Mouse (Mus musculus) CH12.LX (cell line): ENCODE measurements at regions not wholly inside any gene's neighbourhood (a gene's known extent, or its start where the extent isn't known, plus 50 kb on each side); places are given as distances from the start of the nearest gene placed in this dataset.

Experiments used
- DNase-seq: peaks from one replicate; pipeline ENCODE4 v3.0.0-alpha.2; 2013; ENCODE audit errors: extremely low read depth
- H3K27ac ChIP-seq: 2 replicates; pipeline ENCODE4 v1.5.1; 2012; ENCODE audit warnings: low read depth, mild to moderate bottlenecking, control low read depth, moderate library complexity; ENCODE audit not compliant: insufficient read depth
- H3K27me3 ChIP-seq: replicated peaks from 2 replicates; pipeline ENCODE3; 2012; ENCODE audit warnings: inconsistent platforms
- H3K36me3 ChIP-seq, 2 experiments: replicated peaks in 1 of 2; 2 replicates each; pipeline versions ENCODE3 to v1.6.1; 2012; ENCODE audit warnings: inconsistent platforms in 1 of 2, low read length in 1 of 2, mild to moderate bottlenecking in 1 of 2, mixed read lengths in 1 of 2, moderate library complexity in 1 of 2; ENCODE audit not compliant: control insufficient read depth in 1 of 2, insufficient read depth in 1 of 2
- H3K4me1 ChIP-seq, 2 experiments: 2 replicates each; pipeline ENCODE4 v1.6.1; 2012; ENCODE audit warnings: inconsistent platforms in 1 of 2, moderate library complexity in 1 of 2; ENCODE audit not compliant: insufficient read depth in 2 of 2, control insufficient read depth in 1 of 2
- H3K4me2 ChIP-seq: 2 replicates; pipeline ENCODE4 v1.6.1; 2012; ENCODE audit warnings: low read depth, mild to moderate bottlenecking, control low read depth; ENCODE audit not compliant: poor library complexity, insufficient read depth, severe bottlenecking
- H3K4me3 ChIP-seq, 3 experiments: fragments of 150-350 bp in 1 of 3; sonication (generic) in 1 of 3; replicated peaks in 1 of 3; 2 replicates each; pipeline versions ENCODE3 to v1.5.1; 2011 to 2012; ENCODE audit warnings: low read depth in 2 of 3, low read length in 2 of 3, mild to moderate bottlenecking in 2 of 3, moderate library complexity in 2 of 3, control low read depth in 1 of 3, improper control_type of control experiment in 1 of 3, inconsistent platforms in 1 of 3, mixed read lengths in 1 of 3; ENCODE audit not compliant: poor library complexity in 1 of 3
- H3K79me2 ChIP-seq: replicated peaks from 2 replicates; pipeline ENCODE4 v1.6.1; 2012; ENCODE audit warnings: mild to moderate bottlenecking, moderate library complexity; ENCODE audit not compliant: control insufficient read depth, poor library complexity, insufficient read depth, severe bottlenecking; ENCODE audit errors: extremely low read depth
- H3K9ac ChIP-seq: 2 replicates; pipeline ENCODE4 v1.6.1; 2012; ENCODE audit warnings: low read depth, mild to moderate bottlenecking, control low read depth, moderate library complexity; ENCODE audit not compliant: insufficient read depth
- H3K9me3 ChIP-seq: replicated peaks from 2 replicates; pipeline ENCODE3; 2012; ENCODE audit warnings: low read length, inconsistent platforms, mixed read lengths
- E2F4 ChIP-seq: IDR thresholded peaks from 2 replicates; pipeline ENCODE4 v1.6.1; 2011; ENCODE audit warnings: low read depth, low read length, improper control_type of control experiment; ENCODE audit not compliant: insufficient replicate concordance
- ELF1 ChIP-seq: IDR thresholded peaks from 2 replicates; pipeline ENCODE4 v1.6.1; 2014; ENCODE audit warnings: low read depth, mild to moderate bottlenecking, inconsistent platforms, low read length, improper control_type of control experiment
- EP300 ChIP-seq: IDR thresholded peaks from 2 replicates; pipeline ENCODE4 v1.6.1; 2011; ENCODE audit warnings: low read length, improper control_type of control experiment
- GABPA ChIP-seq: IDR thresholded peaks from 2 replicates; pipeline ENCODE4 v1.6.1; 2012; ENCODE audit warnings: low read depth, low read length, improper control_type of control experiment, inconsistent platforms; ENCODE audit not compliant: insufficient replicate concordance
- JUND ChIP-seq: conservative IDR thresholded peaks from 2 replicates; pipeline ENCODE4 v1.6.1; 2011; ENCODE audit warnings: low read depth, low read length, improper control_type of control experiment
- MXI1 ChIP-seq: IDR thresholded peaks from 2 replicates; pipeline ENCODE4 v1.6.1; 2011; ENCODE audit warnings: mild to moderate bottlenecking, low read depth, low read length, improper control_type of control experiment
- NELFE ChIP-seq: IDR thresholded peaks from 2 replicates; pipeline ENCODE4 v1.6.1; 2011; ENCODE audit warnings: low read depth, low read length, improper control_type of control experiment
- POLR2A ChIP-seq: IDR thresholded peaks from 2 replicates; pipeline ENCODE4 v1.6.1; 2011; ENCODE audit warnings: low read depth, mild to moderate bottlenecking, improper control_type of control experiment, low read length
- UBTF ChIP-seq: IDR thresholded peaks from 2 replicates; pipeline ENCODE4 v1.6.1; 2012; ENCODE audit warnings: low read depth, mild to moderate bottlenecking, inconsistent platforms, low read length, improper control_type of control experiment, moderate library complexity
- USF2 ChIP-seq: conservative IDR thresholded peaks from 2 replicates; pipeline ENCODE4 v1.6.1; 2011; ENCODE audit warnings: low read depth, low read length, improper control_type of control experiment
- ZKSCAN1 ChIP-seq: IDR thresholded peaks from 2 replicates; pipeline ENCODE4 v1.6.1; 2012; ENCODE audit warnings: low read depth, inconsistent platforms, low read length, improper control_type of control experiment, borderline replicate concordance
- ZNF384 ChIP-seq: IDR thresholded peaks from 2 replicates; pipeline ENCODE4 v1.6.1; 2012; ENCODE audit warnings: low read depth, low read length, improper control_type of control experiment, inconsistent platforms
- dilution Hi-C: fragments of 300-500 bp; cut with MboI; formaldehyde crosslinking; loops from 2 replicates; pipeline ENCODE4 v1.14.3; 2020; ENCODE audit warnings: low sequenced_read_pairs; ENCODE audit not compliant: extremely low pct_unique_long_range_greater_than_20kb, extremely low pct_ligation_motif_present
- in situ Hi-C: fragments of 300-500 bp; cut with MboI; formaldehyde crosslinking; loops from 3 replicates; pipeline ENCODE4 v1.14.3; 2019; ENCODE audit warnings: low sequenced_read_pairs, low pct_ligation_motif_present, low pct_unique_long_range_greater_than_20kb, mixed read lengths

GRCm38 (mm10) chr7:136226031-136226430, 509.9 kb upstream of the Mki67 start:
- no peak for DNase-seq
- Histone ChIP-seq H3K4me3 (no peak overlapping the region), H3K27ac (no peak overlapping the region), H3K4me2 (no peak overlapping the region), H3K4me1 (no peaks in the 10 kb centered on the region), H3K36me3 (no peaks in the 10 kb centered on the region), H3K27me3 (peaks cover 77% of the 10 kb centered on the region), H3K79me2 (no peaks in the 10 kb centered on the region), H3K9me3 (no peaks in the 10 kb centered on the region), H3K9ac (no peak overlapping the region)
- dilution Hi-C loops (no loop called here), in situ Hi-C loops (no loop called here)
- no peak for TF ChIP-seq EP300

- no peaks in the 10 kb centered on the region for H3K4me1 ChIP-seq
- no peak for DNase-seq
- H3K4me3 ChIP-seq = no peak overlapping the region
- in situ Hi-C loops (no loop called here), dilution Hi-C loops (no loop called here)
- no peaks in the 10 kb centered on the region for H3K36me3 ChIP-seq
- H3K27me3 ChIP-seq = peaks cover 81% of the 10 kb centered on the region
- no peak overlapping the region for H3K4me2 ChIP-seq
- TF ChIP-seq ELF1 = no peak
- TF ChIP-seq E2F4 = no peak
- no peak for TF ChIP-seq ZNF384
- no peak for TF ChIP-seq USF2
- TF ChIP-seq MXI1 = no peak
- TF ChIP-seq UBTF = no peak
- TF ChIP-seq ZKSCAN1 = no peak
- no peak for TF ChIP-seq JUND
- no peak for TF ChIP-seq GABPA
- TF ChIP-seq, all 38 proteins: peak for 0
- Histone ChIP-seq H3K79me2 (no peaks in the 10 kb centered on the region), H3K9ac (no peak overlapping the region), H3K9me3 (no peaks in the 10 kb centered on the region), H3K27ac (no peak overlapping the region)
These were observed 512.2 kb upstream of the Mki67 start for GRCm38 (mm10) chr7:136228331-136228730.

DNA sequence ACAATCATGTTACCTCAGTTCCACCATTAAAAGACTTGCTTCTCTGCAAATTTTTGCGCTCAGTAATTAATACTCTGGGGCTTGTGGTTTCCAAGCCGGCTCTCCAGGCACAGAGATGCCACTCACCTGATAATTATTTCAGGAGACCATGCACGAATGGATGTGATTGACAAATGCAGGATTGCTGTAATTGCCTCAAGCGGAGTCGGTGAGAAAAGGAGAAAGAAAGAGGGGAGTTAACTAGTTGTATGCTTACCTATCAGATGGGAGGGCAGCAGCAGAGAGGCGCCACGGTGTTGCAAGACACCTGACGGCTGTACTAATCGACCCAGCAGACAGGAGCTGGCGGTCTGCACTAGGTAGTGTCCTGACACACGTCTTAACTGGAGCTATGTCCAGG, 513.4 kb upstream of the Mki67 start:
- Histone ChIP-seq H3K9me3 (no peaks in the 10 kb centered on the region), H3K4me1 (no peaks in the 10 kb centered on the region), H3K79me2 (no peaks in the 10 kb centered on the region), H3K27ac (no peak overlapping the region), H3K9ac (no peak overlapping the region), H3K4me2 (no peak overlapping the region), H3K27me3 (peaks cover 81% of the 10 kb centered on the region), H3K36me3 (no peaks in the 10 kb centered on the region), H3K4me3 (no peak overlapping the region)
- DNase-seq = no peak
- dilution Hi-C loops (no loop called here), in situ Hi-C loops (no loop called here)
- TF ChIP-seq NELFE (no peak), POLR2A (no peak)
